Mouse (Mus musculus) heart, embryonic 11.5 days (tissue): Measurements from ENCODE around the gene Gm10322. TPM values are rescaled to one million over a fixed set of nuclear protein-coding genes. Genes with fewer than 3 reads are reported as not detected.
A peak's percentile ranks its signal among the peaks of the same experiment; 100 is the strongest.

ENCODE experiments used
- ATAC-seq: fragments of 200-750 bp; cut with Nextera tagmentation; replicated peaks from 2 replicates; pipeline ENCODE4 v1.8.0; 2017; ENCODE audit warnings: moderate library complexity; ENCODE audit not compliant: insufficient number of reproducible peaks, low FRiP score, low TSS enrichment
- H3K27ac ChIP-seq: fragments of 300-500 bp; sonication (generic); 2 replicates; pipeline ENCODE4 v1.5.1; 2014; ENCODE audit warnings: mild to moderate bottlenecking, low read depth, low read length
- H3K27me3 ChIP-seq: fragments of 300-500 bp; sonication (generic); 2 replicates; pipeline ENCODE4 v1.6.1; 2014; ENCODE audit warnings: mild to moderate bottlenecking, low read length, mixed read lengths; ENCODE audit not compliant: control insufficient read depth, insufficient read depth
- H3K36me3 ChIP-seq: fragments of 300-500 bp; sonication (generic); 2 replicates; pipeline ENCODE4 v1.6.1; 2014; ENCODE audit warnings: mild to moderate bottlenecking, low read length, moderate library complexity, mixed read lengths; ENCODE audit not compliant: control insufficient read depth, insufficient read depth
- H3K4me1 ChIP-seq: fragments of 300-500 bp; sonication (generic); 2 replicates; pipeline ENCODE4 v1.6.1; 2014; ENCODE audit warnings: low read length; ENCODE audit not compliant: control insufficient read depth, insufficient read depth
- H3K4me2 ChIP-seq: fragments of 300-500 bp; sonication (generic); 2 replicates; pipeline ENCODE4 v1.6.1; 2014; ENCODE audit warnings: mild to moderate bottlenecking, moderate library complexity
- H3K4me3 ChIP-seq: fragments of 300-500 bp; sonication (generic); 2 replicates; pipeline ENCODE4 v1.5.1; 2014; ENCODE audit warnings: low read depth, low read length
- H3K9ac ChIP-seq: fragments of 300-500 bp; sonication (generic); 2 replicates; pipeline ENCODE4 v1.6.1; 2014; ENCODE audit warnings: mild to moderate bottlenecking, low read depth, low read length, moderate library complexity
- H3K9me3 ChIP-seq: fragments of 300-500 bp; sonication (generic); replicated peaks from 2 replicates; pipeline ENCODE4 v1.6.1; 2016; ENCODE audit warnings: low read length; ENCODE audit not compliant: control insufficient read depth
- WGBS: fragments of 180-500 bp; shearing (Covaris S2); extraction: QIAGEN DNeasy Blood & Tissue Kit; methylation state at CpG from one replicate; pipeline ENCODE4 v1.1.7; 2014; ENCODE audit not compliant: insufficient replicate concordance; 5-methylcytosine and 5-hydroxymethylcytosine counted together
- polyA plus RNA-seq: library from polyadenylated mRNA; unstranded; fragments of >200 nt; fragmentation: Nextera tagmentation; extraction: Ambion mirVana; gene quantifications from 2 replicates; pipeline ENCODE4 v1.2.1, GENCODE M21; 2014

Gm10322 gene
- polyA plus RNA-seq, 1 experiment from 2014 or later = not detected

DNA sequence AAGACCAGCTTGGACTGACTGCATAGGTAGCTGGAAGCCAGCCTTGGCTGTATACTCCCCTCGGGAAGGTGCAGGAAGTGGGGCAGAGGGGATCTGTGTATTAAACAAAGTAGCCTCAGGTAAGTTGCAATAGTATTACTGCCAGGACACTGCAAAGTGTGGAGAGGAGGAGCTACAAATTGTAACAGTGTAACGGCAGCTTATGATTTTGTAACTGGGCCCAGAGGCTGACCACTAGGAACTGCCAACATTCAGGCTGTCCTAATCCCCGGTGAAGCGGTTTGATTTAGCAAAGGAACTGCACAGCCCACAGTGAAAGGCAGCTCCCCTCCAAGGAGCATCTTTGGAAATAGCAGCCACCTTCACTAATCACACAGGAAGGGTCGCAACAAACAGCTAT, 2.6 kb upstream of the Gm10322 start:
- H3K4me2 ChIP-seq = no peak overlapping the region

GRCm38 (mm10) chr10:59614141-59614540, 1.7 kb upstream of the Gm10322 start:
- Histone ChIP-seq H3K27me3 (no peaks in the 10 kb centered on the region), H3K4me1 (peaks cover 11% of the 10 kb centered on the region), H3K27ac (no peak overlapping the region), H3K4me2 (no peak overlapping the region), H3K9ac (no peak overlapping the region), H3K9me3 (no peaks in the 10 kb centered on the region), H3K36me3 (no peaks in the 10 kb centered on the region), H3K4me3 (no peak overlapping the region)
- ATAC-seq = no peak
- 79% methylated on average over 5 of the region's 5 CpGs for WGBS

More for the DNA sequence above, 2.6 kb upstream of the Gm10322 start:
- Histone ChIP-seq H3K27me3 (no peaks in the 10 kb centered on the region), H3K36me3 (no peaks in the 10 kb centered on the region), H3K4me3 (no peak overlapping the region), H3K9ac (no peak overlapping the region), H3K27ac (no peak overlapping the region), H3K4me1 (peaks cover 11% of the 10 kb centered on the region), H3K9me3 (no peaks in the 10 kb centered on the region)
- no peak for ATAC-seq
- WGBS = 78% methylated on average over 5 of the region's 5 CpGs

- H3K4me1 ChIP-seq = peaks cover 11% of the 10 kb centered on the region
- peak overlapping the region; percentile 88 for H3K9ac ChIP-seq
- H3K27ac ChIP-seq = no peak overlapping the region
- H3K36me3 ChIP-seq = no peaks in the 10 kb centered on the region
- ATAC-seq = no peak
- peak overlapping the region; percentile 93 for H3K4me2 ChIP-seq
- 34% methylated on average over 5 of the region's 5 CpGs for WGBS
- no peaks in the 10 kb centered on the region for H3K9me3 ChIP-seq
- peak overlapping the region; percentile 78 for H3K4me3 ChIP-seq
- H3K27me3 ChIP-seq = no peaks in the 10 kb centered on the region
Measured at GRCm38 (mm10) chr10:59615411-59615810, 452 bp upstream of the Gm10322 start.

- ATAC-seq = peak; percentile 99
- Histone ChIP-seq H3K36me3 (no peaks in the 10 kb centered on the region), H3K9me3 (no peaks in the 10 kb centered on the region), H3K9ac (peak within 1 kb of the TSS; percentile 88), H3K27me3 (no peaks in the 10 kb centered on the region), H3K27ac (peak within 1 kb of the TSS; percentile 78), H3K4me3 (peak within 1 kb of the TSS; percentile 78), H3K4me2 (peak within 1 kb of the TSS; percentile 93), H3K4me1 (peaks cover 11% of the 10 kb centered on the region)
- under 1% methylated on average over 33 of the region's 36 CpGs for WGBS
Measured at GRCm38 (mm10) chr10:59616522-59616921, 659 bp downstream of the Gm10322 start, which contains the start of gene Mcu. Mcu (minus strand) TSS chr10:59616692.

DNA sequence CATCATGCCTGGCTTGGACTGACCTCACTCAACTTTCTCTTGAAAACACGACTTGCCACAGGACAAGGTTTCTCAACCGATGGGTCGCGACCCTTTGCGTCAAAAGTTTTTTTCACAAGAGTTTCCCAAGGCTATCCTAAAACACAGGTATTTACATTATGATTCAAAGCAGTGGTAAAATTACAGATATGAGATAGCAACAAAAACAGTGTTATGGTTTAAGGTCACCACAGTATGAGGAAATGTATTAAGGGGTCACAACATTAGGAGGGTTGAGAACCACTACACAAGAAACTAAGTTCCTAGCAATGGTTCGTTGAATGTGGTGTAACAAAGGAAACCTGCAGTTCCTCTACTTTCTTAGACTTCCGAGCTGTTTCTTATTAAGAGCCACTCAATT, 1.9 kb downstream of the Gm10322 start:
- Histone ChIP-seq H3K36me3 (no peaks in the 10 kb centered on the region), H3K4me3 (no peak overlapping the region), H3K27ac (no peak overlapping the region), H3K4me1 (peaks cover 11% of the 10 kb centered on the region), H3K27me3 (no peaks in the 10 kb centered on the region), H3K4me2 (no peak overlapping the region), H3K9me3 (no peaks in the 10 kb centered on the region), H3K9ac (no peak overlapping the region)
- WGBS = 92% methylated on average over 7 of the region's 7 CpGs
- no peak for ATAC-seq

DNA sequence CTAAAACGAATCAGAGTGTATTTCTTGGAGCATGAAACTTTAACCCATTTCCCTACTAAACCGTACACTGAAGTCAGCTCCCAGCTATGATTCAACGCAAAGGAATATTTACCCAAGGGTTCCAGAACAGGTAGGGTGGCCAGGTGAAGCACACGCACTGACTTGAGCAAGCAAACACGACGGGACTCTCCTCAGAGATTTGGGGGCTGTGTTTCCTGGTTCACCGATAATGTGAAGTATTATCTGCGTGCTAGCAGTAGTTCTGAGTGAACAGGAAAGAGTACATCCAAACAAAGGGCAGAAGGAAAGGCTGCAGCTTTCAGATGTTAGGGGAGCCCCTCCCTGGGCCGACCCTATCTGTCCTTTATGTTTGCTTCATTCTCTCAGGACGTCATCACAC, 5.5 kb downstream of the Gm10322 start:
- Histone ChIP-seq H3K4me3 (no peak overlapping the region), H3K4me1 (no peaks in the 10 kb centered on the region), H3K9me3 (no peaks in the 10 kb centered on the region), H3K36me3 (no peaks in the 10 kb centered on the region), H3K27ac (no peak overlapping the region), H3K27me3 (no peaks in the 10 kb centered on the region), H3K4me2 (no peak overlapping the region), H3K9ac (no peak overlapping the region)
- no peak for ATAC-seq
- WGBS = 55% methylated on average over 10 of the region's 10 CpGs

GRCm38 (mm10) chr10:59623496-59623895, 7.6 kb downstream of the Gm10322 start:
- H3K4me1 ChIP-seq = no peaks in the 10 kb centered on the region
- H3K4me2 ChIP-seq = no peak overlapping the region
- no peaks in the 10 kb centered on the region for H3K27me3 ChIP-seq
- no peaks in the 10 kb centered on the region for H3K36me3 ChIP-seq
- no peaks in the 10 kb centered on the region for H3K9me3 ChIP-seq
- no peak overlapping the region for H3K4me3 ChIP-seq
- no peak overlapping the region for H3K27ac ChIP-seq
- no peak overlapping the region for H3K9ac ChIP-seq
- no peak for ATAC-seq
- WGBS = 66% methylated on average over 5 of the region's 5 CpGs

- no peak overlapping the region for H3K4me2 ChIP-seq
- WGBS = 78% methylated on average over 17 of the region's 17 CpGs
- no peak overlapping the region for H3K27ac ChIP-seq
- H3K9me3 ChIP-seq = no peaks in the 10 kb centered on the region
- ATAC-seq = no peak
- no peaks in the 10 kb centered on the region for H3K27me3 ChIP-seq
- no peak overlapping the region for H3K4me3 ChIP-seq
- H3K4me1 ChIP-seq = no peaks in the 10 kb centered on the region
- no peak overlapping the region for H3K9ac ChIP-seq
- no peaks in the 10 kb centered on the region for H3K36me3 ChIP-seq
Measured at GRCm38 (mm10) chr10:59628641-59629505, 13.0 kb downstream of the Gm10322 start.

DNA sequence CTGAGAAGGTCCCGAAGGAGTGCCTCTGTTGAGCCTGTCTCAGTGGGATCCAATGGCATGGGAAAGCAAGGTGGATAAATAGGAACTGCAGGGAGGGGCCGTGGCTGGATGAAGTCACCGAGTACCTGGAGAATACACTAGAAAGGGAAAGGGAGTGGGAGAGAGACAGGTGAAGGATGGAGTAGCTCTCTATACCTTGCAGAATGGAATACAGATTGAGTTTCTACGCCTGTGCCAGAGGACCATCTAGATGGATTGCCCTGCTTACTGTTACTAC, 13.6 kb downstream of the Gm10322 start:
- Histone ChIP-seq H3K9ac (no peak overlapping the region), H3K4me1 (no peaks in the 10 kb centered on the region), H3K36me3 (no peaks in the 10 kb centered on the region), H3K27ac (no peak overlapping the region), H3K4me3 (no peak overlapping the region), H3K9me3 (no peaks in the 10 kb centered on the region), H3K27me3 (no peaks in the 10 kb centered on the region), H3K4me2 (no peak overlapping the region)
- no peak for ATAC-seq
- 80% methylated on average over 4 of the region's 4 CpGs for WGBS
